Mouse (Mus musculus) adrenal gland, adult 2 months (tissue): ENCODE data around the gene Usp2. TPM values are rescaled to one million over a fixed set of nuclear protein-coding genes. Genes with fewer than 3 reads are reported as not detected.
A peak's percentile ranks its signal among the peaks of the same experiment; 100 is the strongest.
"Not testable (repeated sequence)": the region's sequence is repeated elsewhere in the genome, so short reads cannot be mapped to it uniquely, and the experiment has no call there.

ENCODE experiments used
- DNase-seq: peaks from one replicate; pipeline ENCODE4 v3.0.0; 2021
- polyA plus RNA-seq: library from polyadenylated mRNA; depleted of rRNA; stranded (reverse); fragments of >200 nt; gene quantifications from 2 replicates; pipeline ENCODE4 v1.2.3, GENCODE M21; 2012
- total RNA-seq, 2 experiments: library from RNA; stranded (reverse); gene quantifications; 2 replicates each; pipeline ENCODE4 v1.2.3; 2021

Gene Usp2
- total and polyA plus RNA-seq, 3 experiments, result 15.2 to 60.9 (median 33.7) TPM

GRCm38 (mm10) chr9:44093612-44094503 lies 27.0 kb downstream of the Usp2 start:
- peak; percentile 74 for DNase-seq

GRCm38 (mm10) chr9:44094737-44095136 lies 27.9 kb downstream of the Usp2 start:
- DNase-seq, result no peak

GRCm38 (mm10) chr9:44095781-44096180 lies 29.0 kb downstream of the Usp2 start:
- no peak for DNase-seq

GRCm38 (mm10) chr9:44096536-44096935 lies 29.7 kb downstream of the Usp2 start:
- DNase-seq, result peak; percentile 65

GRCm38 (mm10) chr9:44101490-44101889 lies 34.7 kb downstream of the Usp2 start, which contains the start of gene Mfrp:
Gene Mfrp, plus strand, starts transcription at chr9:44101729.
- no peak for DNase-seq

GRCm38 (mm10) chr9:44104881-44105280 lies 38.1 kb downstream of the Usp2 start:
- peak; percentile 48 for DNase-seq

GRCm38 (mm10) chr9:44105781-44106180 lies 39.0 kb downstream of the Usp2 start:
- no peak for DNase-seq

GRCm38 (mm10) chr9:44106182-44106581 lies 39.4 kb downstream of the Usp2 start:
- DNase-seq, result no peak

- DNase-seq, result no peak
Measured at GRCm38 (mm10) chr9:44106596-44106995, 39.8 kb downstream of the Usp2 start.

- DNase-seq, result peak; percentile 85
Measured at GRCm38 (mm10) chr9:44107110-44107509, 40.3 kb downstream of the Usp2 start, which contains the start of gene C1qtnf5. Gene C1qtnf5, plus strand, starts transcription at chr9:44107245.

GRCm38 (mm10) chr9:44107557-44108179 lies 40.8 kb downstream of the Usp2 start:
- DNase-seq, result peak; percentile 81

GRCm38 (mm10) chr9:44108269-44109055 lies 41.6 kb downstream of the Usp2 start:
- DNase-seq, result no peak

GRCm38 (mm10) chr9:44109360-44110095 lies 42.7 kb downstream of the Usp2 start:
- peak; percentile 77 for DNase-seq

GRCm38 (mm10) chr9:44111909-44112308 lies 45.1 kb downstream of the Usp2 start:
- DNase-seq, result not testable (repeated sequence)

GRCm38 (mm10) chr9:44113105-44113789 lies 46.4 kb downstream of the Usp2 start, which contains the start of the genes Gm49380 and Rnf26:
Gene Gm49380, minus strand, starts transcription at chr9:44113500.
Gene Rnf26, minus strand, starts transcription at chr9:44113517.
- DNase-seq, result peak; percentile 97

- no peak for DNase-seq
Measured at GRCm38 (mm10) chr9:44114453-44114852, 47.6 kb downstream of the Usp2 start.

GRCm38 (mm10) chr9:44115599-44115998 lies 48.8 kb downstream of the Usp2 start:
- DNase-seq, result no peak

GRCm38 (mm10) chr9:44116182-44116581 lies 49.4 kb downstream of the Usp2 start:
- no peak for DNase-seq

- DNase-seq, result no peak
Measured at GRCm38 (mm10) chr9:44119011-44119410, 52.2 kb downstream of the Usp2 start.

GRCm38 (mm10) chr9:44119948-44120465 lies 53.2 kb downstream of the Usp2 start:
- DNase-seq, result no peak

GRCm38 (mm10) chr9:44124317-44124716 lies 57.5 kb downstream of the Usp2 start:
- DNase-seq, result no peak
